Mouse (Mus musculus) testis, adult 2 months (tissue): ENCODE results near the gene Cast.

ENCODE experiments used
- CTCF ChIP-seq: fragments of 200-500 bp; IDR thresholded peaks from 2 replicates; pipeline ENCODE4 v1.5.1; 2012; ENCODE audit warnings: low read depth, mild to moderate bottlenecking, inconsistent platforms, low read length, moderate library complexity; ENCODE audit not compliant: control insufficient read depth, insufficient read depth, insufficient replicate concordance
- POLR2A ChIP-seq: fragments of 200-500 bp; IDR thresholded peaks from 2 replicates; pipeline ENCODE4 v1.6.1; 2012; ENCODE audit warnings: low read depth, mild to moderate bottlenecking, inconsistent platforms, low read length, moderate library complexity; ENCODE audit not compliant: control insufficient read depth

DNA sequence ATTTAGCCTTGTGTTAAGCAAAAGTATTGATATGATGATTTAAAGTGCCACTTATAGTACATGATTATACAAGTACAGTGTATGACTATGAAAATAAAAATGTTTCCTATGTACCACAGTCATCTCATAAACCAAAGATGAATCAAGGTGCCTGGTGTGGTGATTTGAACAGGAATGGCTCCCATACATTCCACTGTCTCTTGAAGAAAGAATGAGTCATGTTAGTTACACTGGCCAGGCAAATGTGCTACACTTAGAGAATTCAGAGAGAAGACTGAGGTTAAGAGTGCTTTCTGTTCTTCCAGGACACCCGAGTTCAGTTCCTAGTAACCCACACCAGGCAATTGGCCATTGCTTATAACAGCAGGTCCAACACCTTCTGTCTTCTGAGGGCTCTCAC, 36.5 kb downstream of the Cast start:
- TF ChIP-seq POLR2A, result no peak
- TF ChIP-seq CTCF, result no peak
